Mouse (Mus musculus): ENCODE results near the gene Sorcs1.

DNA sequence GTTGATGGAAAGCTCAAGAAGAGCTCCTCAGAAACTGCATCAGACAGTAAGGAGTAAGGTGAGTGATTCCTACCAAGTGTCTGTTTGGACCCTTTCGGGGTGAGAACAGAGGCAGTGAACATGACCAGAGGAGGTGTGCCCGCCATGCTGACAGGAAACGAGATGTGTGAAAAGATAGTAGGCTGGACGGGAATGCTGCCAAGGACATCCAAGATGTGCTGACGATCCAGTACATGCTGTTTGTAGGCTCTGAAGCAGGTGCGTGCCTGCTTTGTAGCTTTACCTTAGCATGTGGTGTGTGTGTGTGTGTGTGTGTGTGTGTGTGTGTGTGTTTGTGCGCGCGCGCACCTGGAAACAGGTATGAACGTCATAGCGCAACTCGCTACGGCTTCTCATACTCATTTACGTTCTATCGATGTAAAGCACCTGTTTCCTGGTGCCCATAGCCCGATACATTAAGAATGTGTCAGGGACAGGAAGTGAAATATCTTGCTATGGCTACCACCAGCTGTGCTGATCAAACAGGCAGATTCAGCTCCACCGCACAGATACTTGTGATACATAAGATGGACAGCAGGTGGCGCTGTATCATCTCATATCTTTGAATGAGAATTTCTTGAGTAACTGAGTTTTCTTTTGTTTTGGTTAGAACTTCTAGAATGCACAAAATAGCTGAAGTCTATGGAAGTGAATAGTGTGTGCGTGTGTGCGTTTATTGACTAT, 493.4 kb downstream of the Sorcs1 start:
- TF ChIP-seq CTCF (IDR thresholded peaks at IDR 0.05; ENCODE audit: borderline replicate concordance, insufficient read depth, low read length) (no peak), POLR2A (IDR thresholded peaks at IDR 0.05; ENCODE audit: low read depth, low read length) (no peak)
